Mouse (Mus musculus): ENCODE results near the gene Osbpl3. TPM values are rescaled to one million over a fixed set of nuclear protein-coding genes. Genes with fewer than 3 reads are reported as not detected.

The Osbpl3 gene
- polyA plus RNA-seq, 1 experiment from 2014 or later, result 9.5 TPM

Other genes with a start within 250 kb of the Osbpl3 start
- gene Gsdme, start 192.3 kb downstream of the Osbpl3 start, polyA plus RNA-seq (2016; fragmentation: Nextera tagmentation; extraction: Ambion mirVana), result 50.7 and 56.9 TPM in 2 replicates
- gene Cycs, start 110.3 kb upstream of the Osbpl3 start, polyA plus RNA-seq (2016; fragmentation: Nextera tagmentation; extraction: Ambion mirVana), result 71.1 and 74.1 TPM in 2 replicates
- 0.53 and 0.61 TPM in 2 replicates for gene 4921507P07Rik, start 140.4 kb upstream of the Osbpl3 start, polyA plus RNA-seq (2016; fragmentation: Nextera tagmentation; extraction: Ambion mirVana)
- gene Npvf, start 198.2 kb upstream of the Osbpl3 start, polyA plus RNA-seq (2016; fragmentation: Nextera tagmentation; extraction: Ambion mirVana), result not detected in 2 replicates

All from forebrain, embryonic 12.5 days (tissue).